Mouse (Mus musculus): ENCODE results near the gene Cks2.

GRCm38 (mm10) chr13:51611060-51611459, 34.0 kb upstream of the Cks2 start:
- TF ChIP-seq ZC3H11A (IDR thresholded peaks at IDR 0.05; ENCODE audit: borderline replicate concordance, low read depth, low read length) = no peak
- TF ChIP-seq HCFC1 (IDR thresholded peaks at IDR 0.05; ENCODE audit: borderline replicate concordance, insufficient read depth, low read length) = no peak
- TF ChIP-seq CHD2 (IDR thresholded peaks at IDR 0.05; ENCODE audit: low read depth, low read length) = no peak
- no peak for TF ChIP-seq MAFK (IDR thresholded peaks at IDR 0.05; ENCODE audit: insufficient read depth, low read depth, low read length)
- TF ChIP-seq ZNF384 (IDR thresholded peaks at IDR 0.05; ENCODE audit: low read depth, low read length) = no peak
